Mouse (Mus musculus) E14TG2a.4 (cell line): ENCODE results near the gene Auts2.

Experiments
- H3K27me3 ChIP-seq: 2 replicates; pipeline ENCODE4 v1.6.1; 2014; ENCODE audit warnings: low read length, control low read depth; ENCODE audit not compliant: insufficient read depth
- H3K36me3 ChIP-seq: 2 replicates; pipeline ENCODE4 v1.6.1; 2014; ENCODE audit warnings: low read length, control low read depth; ENCODE audit not compliant: insufficient read depth
- H3K4me1 ChIP-seq: replicated peaks from 2 replicates; pipeline ENCODE4 v1.6.1; 2014; ENCODE audit warnings: low read depth, low read length, control low read depth
- H3K4me3 ChIP-seq: replicated peaks from 2 replicates; pipeline ENCODE4 v1.5.1; 2014; ENCODE audit warnings: mild to moderate bottlenecking, low read length
- H3K9me3 ChIP-seq: 2 replicates; pipeline ENCODE4 v1.6.1; 2014; ENCODE audit warnings: low read length, control low read depth
- CTCF ChIP-seq: conservative IDR thresholded peaks from 2 replicates; pipeline ENCODE4 v1.5.1; 2014; ENCODE audit warnings: low read length
- NANOG ChIP-seq: IDR thresholded peaks from 2 replicates; pipeline ENCODE4 v1.6.1; 2014; ENCODE audit warnings: borderline replicate concordance, low read length, mixed read lengths
- POU5F1 ChIP-seq: IDR thresholded peaks from 2 replicates; pipeline ENCODE4 v1.6.1; 2014; ENCODE audit warnings: low read length, borderline replicate concordance

Gene Auts2

GRCm38 (mm10) chr5:131805277-131805676 lies 737.9 kb downstream of the Auts2 start:
- H3K9me3 ChIP-seq: no peaks in the 10 kb centered on the region
- no peaks in the 10 kb centered on the region for H3K36me3 ChIP-seq
- TF ChIP-seq POU5F1: no peak
- TF ChIP-seq CTCF: no peak
- TF ChIP-seq NANOG: no peak

DNA sequence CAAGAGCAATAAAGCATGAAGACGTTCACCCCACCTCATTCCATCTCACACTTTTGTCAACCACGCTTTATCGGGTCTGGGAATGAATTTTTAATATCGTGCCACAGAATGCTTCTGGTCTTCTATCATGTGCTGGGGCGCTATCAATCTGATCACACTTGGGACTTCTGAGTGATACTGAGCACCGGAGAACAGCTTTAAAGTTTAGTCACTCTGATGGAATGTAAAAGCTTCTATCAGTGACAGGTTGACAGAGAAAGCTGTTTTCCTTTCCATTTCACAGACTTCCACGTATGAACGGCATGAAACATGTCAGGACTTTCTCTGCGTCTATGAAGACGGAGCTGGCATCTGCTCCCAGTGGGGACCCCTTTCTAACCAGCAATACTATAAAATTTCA lies 739.5 kb downstream of the Auts2 start:
- H3K9me3 ChIP-seq: no peaks in the 10 kb centered on the region
- no peaks in the 10 kb centered on the region; the same call in 1 of the 2 replicates for H3K4me1 ChIP-seq
- no peak overlapping the region for H3K4me3 ChIP-seq
- TF ChIP-seq NANOG: no peak
- TF ChIP-seq CTCF: no peak
- no peak for TF ChIP-seq POU5F1
- no peaks in the 10 kb centered on the region for H3K36me3 ChIP-seq
- H3K27me3 ChIP-seq: no peaks in the 10 kb centered on the region

More at GRCm38 (mm10) chr5:131805277-131805676, 737.9 kb downstream of the Auts2 start:
- Histone ChIP-seq H3K4me3 (no peak overlapping the region), H3K4me1 (no peaks in the 10 kb centered on the region; the same call in 1 of the 2 replicates), H3K27me3 (no peaks in the 10 kb centered on the region)

DNA sequence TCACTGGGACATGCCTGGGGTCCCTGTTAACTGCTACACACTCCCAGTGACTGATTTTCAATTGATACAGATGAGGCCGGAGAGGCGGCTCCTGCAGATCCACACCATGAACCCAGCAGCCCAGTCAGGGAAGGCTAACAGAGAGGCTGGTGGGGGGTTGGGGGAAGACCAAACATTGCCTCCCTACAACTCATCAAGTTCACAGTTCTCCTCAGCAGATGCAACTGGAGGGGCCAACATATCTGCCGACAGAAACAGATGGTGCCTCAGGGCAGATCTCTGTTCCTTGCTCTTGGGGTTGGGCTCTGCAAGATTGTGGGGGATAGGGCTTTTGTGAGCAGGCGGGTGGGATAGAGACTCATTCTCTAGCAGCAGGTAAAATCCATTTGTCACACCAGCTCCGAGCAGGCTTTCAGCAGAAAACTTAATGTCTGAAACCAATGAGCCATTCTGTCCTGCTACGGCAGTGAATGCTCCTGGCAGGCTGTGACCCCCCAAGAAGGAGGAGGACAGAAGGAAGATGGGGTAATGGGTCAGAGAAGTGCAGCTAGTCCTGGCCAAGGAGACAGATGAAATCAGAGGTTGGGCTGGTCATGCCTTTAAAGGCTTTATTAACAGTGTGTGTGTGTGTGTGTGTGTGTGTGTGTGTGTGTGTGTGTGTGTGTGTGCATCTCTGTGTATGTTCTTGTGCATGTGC lies 740.7 kb downstream of the Auts2 start:
- no peak overlapping the region for H3K4me3 ChIP-seq
- H3K36me3 ChIP-seq: no peaks in the 10 kb centered on the region
- no peaks in the 10 kb centered on the region for H3K9me3 ChIP-seq
- H3K27me3 ChIP-seq: no peaks in the 10 kb centered on the region
- TF ChIP-seq NANOG (no peak), POU5F1 (no peak), CTCF (no peak)
- no peaks in the 10 kb centered on the region; the same call in 1 of the 2 replicates for H3K4me1 ChIP-seq

- Histone ChIP-seq H3K4me3 (no peak overlapping the region), H3K9me3 (no peaks in the 10 kb centered on the region), H3K4me1 (no peaks in the 10 kb centered on the region; the same call in 1 of the 2 replicates), H3K27me3 (no peaks in the 10 kb centered on the region), H3K36me3 (no peaks in the 10 kb centered on the region)
- TF ChIP-seq NANOG: no peak
- TF ChIP-seq POU5F1: no peak
- no peak for TF ChIP-seq CTCF
These were observed 741.2 kb downstream of the Auts2 start for GRCm38 (mm10) chr5:131801924-131802323.

DNA sequence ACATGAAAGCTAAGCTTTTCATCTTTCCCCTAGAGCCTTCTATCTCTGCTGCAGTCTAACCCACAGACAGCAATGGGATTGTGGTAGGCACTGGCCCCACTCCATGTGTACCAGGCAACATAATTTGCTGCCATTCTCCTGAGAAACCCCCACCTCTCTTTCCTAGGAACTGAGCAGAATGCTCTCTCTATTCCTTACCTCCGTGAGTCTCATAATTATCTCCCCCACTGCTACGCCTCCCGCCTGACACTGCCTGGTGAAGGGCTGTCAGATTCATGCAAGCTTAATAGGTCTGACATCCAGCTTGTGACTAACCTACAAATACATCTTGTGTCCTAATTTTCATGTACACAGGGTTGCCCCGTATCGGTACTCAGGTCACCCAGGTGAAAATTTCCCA lies 744.8 kb downstream of the Auts2 start:
- Histone ChIP-seq H3K9me3 (no peaks in the 10 kb centered on the region), H3K4me3 (no peak overlapping the region), H3K27me3 (no peaks in the 10 kb centered on the region; the same call in 1 of the 2 replicates), H3K4me1 (peaks cover 10% of the 10 kb centered on the region), H3K36me3 (no peaks in the 10 kb centered on the region)
- TF ChIP-seq CTCF (no peak), NANOG (no peak), POU5F1 (no peak)

DNA sequence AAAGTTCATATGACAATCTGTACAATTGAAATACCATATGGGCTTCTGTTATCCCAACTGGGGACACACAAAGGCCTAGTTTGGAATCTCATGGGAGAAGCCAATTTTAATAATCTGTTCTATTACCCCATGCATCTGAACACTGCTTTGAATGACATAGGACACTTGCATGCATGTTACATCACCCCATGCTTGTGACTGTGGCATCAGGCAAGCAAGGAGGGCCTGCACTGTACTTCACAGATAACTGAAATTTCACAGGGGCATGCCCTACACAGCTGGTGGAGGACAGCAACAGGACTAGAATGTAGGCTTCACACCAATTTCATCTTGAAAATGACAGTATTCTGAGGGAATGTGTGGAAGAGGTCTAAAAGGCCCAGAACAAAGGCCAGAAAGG lies 746.1 kb downstream of the Auts2 start:
- Histone ChIP-seq H3K27me3 (no peaks in the 10 kb centered on the region; the same call in 1 of the 2 replicates), H3K36me3 (no peaks in the 10 kb centered on the region), H3K4me1 (peaks cover 10% of the 10 kb centered on the region), H3K4me3 (no peak overlapping the region), H3K9me3 (no peaks in the 10 kb centered on the region)
- TF ChIP-seq NANOG: no peak
- TF ChIP-seq POU5F1: no peak

DNA sequence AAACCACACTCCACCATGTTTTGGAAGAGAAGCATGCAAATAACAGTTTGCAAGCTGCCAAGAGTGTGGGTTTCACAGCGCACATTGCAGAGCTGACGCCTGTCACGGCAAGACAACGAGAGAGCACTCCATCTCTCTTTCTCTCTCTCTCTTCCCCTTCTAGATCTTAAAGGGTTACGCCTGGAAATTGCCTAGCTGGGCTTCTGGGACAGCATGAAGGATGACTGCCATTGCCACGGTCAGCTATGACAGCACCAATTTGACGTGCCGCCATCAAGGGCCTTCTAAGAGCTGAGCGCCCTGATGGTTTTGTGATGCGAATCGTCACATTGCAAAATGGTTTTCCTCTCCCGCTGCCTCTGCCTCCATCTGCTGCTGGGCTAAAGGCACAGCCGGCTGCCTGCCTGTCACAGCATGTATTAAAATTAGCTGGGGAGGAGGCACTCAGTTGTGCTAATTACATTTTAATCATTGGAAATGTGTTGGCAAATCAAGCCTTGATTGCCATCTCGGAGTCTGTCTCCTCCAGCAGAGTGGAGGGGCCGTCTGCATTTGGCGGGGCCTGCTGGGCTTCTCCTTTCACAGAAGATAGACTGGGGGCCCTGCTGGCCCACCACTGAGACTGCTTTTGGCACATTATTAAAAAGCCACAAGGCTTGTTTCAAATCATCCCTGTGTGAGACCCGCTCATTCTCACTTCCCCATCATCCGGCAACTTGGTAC lies 748.6 kb downstream of the Auts2 start:
- Histone ChIP-seq H3K27me3 (no peaks in the 10 kb centered on the region; the same call in 1 of the 2 replicates), H3K4me1 (peaks cover 10% of the 10 kb centered on the region), H3K4me3 (no peak overlapping the region; the same call in 1 of the 2 replicates), H3K9me3 (no peaks in the 10 kb centered on the region), H3K36me3 (no peaks in the 10 kb centered on the region)
- TF ChIP-seq CTCF: no peak
- 0 out of 2 replicates have a peak, but pooled peaks have one; percentile 9 for TF ChIP-seq POU5F1

- no peak for TF ChIP-seq POU5F1
- Histone ChIP-seq H3K9me3 (no peaks in the 10 kb centered on the region), H3K4me3 (no peak overlapping the region), H3K27me3 (no peaks in the 10 kb centered on the region), H3K4me1 (peaks cover 5% of the 10 kb centered on the region), H3K36me3 (no peaks in the 10 kb centered on the region)
These were observed 753.5 kb downstream of the Auts2 start for GRCm38 (mm10) chr5:131789601-131790000.

- Histone ChIP-seq H3K4me1 (peaks cover 10% of the 10 kb centered on the region), H3K36me3 (no peaks in the 10 kb centered on the region), H3K27me3 (no peaks in the 10 kb centered on the region), H3K4me3 (no peak overlapping the region), H3K9me3 (no peaks in the 10 kb centered on the region)
- TF ChIP-seq CTCF: no peak
These were observed 755.1 kb downstream of the Auts2 start for GRCm38 (mm10) chr5:131788008-131788407.
